Mouse (Mus musculus) stomach, postnatal 0 days (tissue): ENCODE measurements around the gene Akap8l. TPM values are rescaled to one million over a fixed set of nuclear protein-coding genes. Genes with fewer than 3 reads are reported as not detected.

Experiments used
- ATAC-seq: fragments of 200-750 bp; cut with Nextera tagmentation; 2 replicates; pipeline ENCODE4 v1.8.0; 2017; ENCODE audit not compliant: low FRiP score, low TSS enrichment
- DNase-seq: peaks from one replicate; pipeline ENCODE4 v3.0.0-alpha.2; 2016; ENCODE audit warnings: low spot score
- H3K27ac ChIP-seq: fragments of 300-500 bp; sonication (generic); replicated peaks from 2 replicates; pipeline ENCODE4 v1.5.1; 2014; ENCODE audit warnings: mild to moderate bottlenecking, control low read depth
- H3K27me3 ChIP-seq: fragments of 300-500 bp; sonication (generic); 2 replicates; pipeline ENCODE4 v1.6.1; 2014; ENCODE audit warnings: low read length; ENCODE audit not compliant: control insufficient read depth, insufficient read depth
- H3K36me3 ChIP-seq: fragments of 300-500 bp; sonication (generic); 2 replicates; pipeline ENCODE4 v1.6.1; 2014; ENCODE audit warnings: low read length, mixed read lengths; ENCODE audit not compliant: control insufficient read depth, insufficient read depth
- H3K4me1 ChIP-seq: fragments of 300-500 bp; sonication (generic); replicated peaks from 2 replicates; pipeline ENCODE4 v1.6.1; 2014; ENCODE audit warnings: antibody characterized with exemption; ENCODE audit not compliant: control insufficient read depth, insufficient read depth
- H3K4me2 ChIP-seq: fragments of 300-500 bp; sonication (generic); replicated peaks from 2 replicates; pipeline ENCODE4 v1.6.1; 2014; ENCODE audit warnings: low read depth, mild to moderate bottlenecking, control low read depth, moderate library complexity
- H3K4me3 ChIP-seq: fragments of 300-500 bp; sonication (generic); 2 replicates; pipeline ENCODE4 v1.5.1; 2014; ENCODE audit warnings: low read depth, low read length, control low read depth
- H3K9ac ChIP-seq: fragments of 300-500 bp; sonication (generic); 2 replicates; pipeline ENCODE4 v1.6.1; 2014; ENCODE audit warnings: mild to moderate bottlenecking, low read length, control low read depth, mixed read lengths
- H3K9me3 ChIP-seq: fragments of 300-500 bp; sonication (generic); 2 replicates; pipeline ENCODE4 v1.6.1; 2016; ENCODE audit warnings: low read length; ENCODE audit not compliant: control insufficient read depth
- CTCF ChIP-seq: IDR thresholded peaks from 2 replicates; pipeline ENCODE4 v1.5.1; 2016; ENCODE audit warnings: antibody characterized with exemption, low read depth, mild to moderate bottlenecking, moderate library complexity
- EP300 ChIP-seq: optimal IDR thresholded peaks from 2 replicates; pipeline ENCODE3; 2016; ENCODE audit warnings: antibody characterized with exemption
- WGBS: fragments of 180-500 bp; shearing (Covaris S2); extraction: QIAGEN DNeasy Blood & Tissue Kit; methylation state at CpG from one replicate; pipeline ENCODE4 v1.1.7; 2014; 5-methylcytosine and 5-hydroxymethylcytosine counted together
- polyA plus RNA-seq: library from polyadenylated mRNA; unstranded; fragments of >200 nt; fragmentation: Nextera tagmentation; extraction: Ambion mirVana; gene quantifications from 2 replicates; pipeline ENCODE4 v1.2.1, GENCODE M21; 2015

Gene Akap8l
- 25.2 and 31.7 TPM in 2 replicates for polyA plus RNA-seq

DNA sequence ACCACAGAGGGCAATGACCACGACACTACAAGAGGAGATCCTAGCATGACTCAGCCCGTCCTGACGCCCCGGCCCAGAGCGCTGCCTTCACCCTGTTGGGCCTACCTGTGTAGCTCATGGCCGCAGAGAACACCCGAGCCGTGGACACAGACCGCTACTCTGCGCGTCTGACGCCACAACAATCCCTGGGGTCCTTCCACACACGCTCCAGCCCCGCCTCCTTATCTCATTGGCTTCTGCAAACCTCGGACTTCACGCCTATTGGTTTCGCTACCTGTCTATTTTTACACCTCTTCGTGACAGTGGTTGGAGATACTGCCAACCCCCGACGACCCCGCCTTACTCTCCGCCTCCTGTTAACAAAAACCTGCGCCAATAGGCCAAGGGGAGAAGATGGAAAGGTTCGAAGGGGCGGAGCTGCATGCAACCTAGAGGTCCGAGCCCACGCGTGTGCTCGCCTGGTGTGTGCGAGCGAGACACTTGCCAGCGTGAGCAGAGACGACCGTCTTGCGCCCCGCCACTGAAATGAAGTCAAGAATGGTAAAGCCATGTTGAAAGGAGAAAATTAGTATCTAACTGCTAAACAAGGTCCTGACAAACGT lies at the start of gene Akap8l:
Akap8l (minus strand) TSS at position 226 of the 602 bp plus-strand sequence.
- H3K27ac ChIP-seq: peak within 1 kb of the TSS; percentile 86
- H3K36me3 ChIP-seq: peaks cover 3% of the 10 kb centered on the region; the same call in 1 of the 2 replicates
- peak within 1 kb of the TSS; percentile 89 for H3K9ac ChIP-seq
- ATAC-seq (peak; percentile 98), DNase-seq (peak; percentile 95)
- no peaks in the 10 kb centered on the region for H3K27me3 ChIP-seq
- peak within 1 kb of the TSS; percentile 93 for H3K4me3 ChIP-seq
- H3K4me1 ChIP-seq: peaks cover 3% of the 10 kb centered on the region; the same call in 1 of the 2 replicates
- peak within 1 kb of the TSS; percentile 92 for H3K4me2 ChIP-seq
- no peaks in the 10 kb centered on the region for H3K9me3 ChIP-seq
- TF ChIP-seq CTCF (0 out of 2 replicates have a peak, but pooled peaks have one; percentile 6), EP300 (peak; percentile 90)
- WGBS: under 1% methylated on average over 37 of the region's 37 CpGs

DNA sequence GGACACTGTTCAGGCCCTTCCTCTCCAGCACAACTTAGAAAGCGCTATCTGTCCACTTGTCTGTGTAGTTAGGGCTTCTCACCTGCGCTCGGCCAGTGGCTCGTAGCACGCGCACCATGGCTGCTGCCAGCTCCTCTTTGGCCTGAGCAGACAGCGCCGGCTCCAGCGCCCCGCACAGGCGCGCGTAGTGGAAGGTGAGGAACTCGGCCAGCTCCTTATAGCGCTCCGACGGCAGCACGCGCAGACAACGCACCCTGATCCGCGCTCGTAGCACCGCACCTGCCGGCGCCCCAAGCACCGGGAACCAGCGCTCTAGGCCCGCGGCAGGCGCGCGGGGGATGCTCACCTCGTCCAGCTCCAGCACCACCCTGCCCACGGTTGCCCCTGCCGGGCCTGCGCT lies 45.9 kb upstream of the Akap8l start:
- H3K27ac ChIP-seq: no peak overlapping the region
- DNase-seq (peak; percentile 28), ATAC-seq (no peak)
- H3K4me3 ChIP-seq: peak overlapping the region; percentile 21
- peaks cover 12% of the 10 kb centered on the region; the same call in 1 of the 2 replicates for H3K27me3 ChIP-seq
- 10% methylated on average over 36 of the region's 37 CpGs for WGBS
- no peaks in the 10 kb centered on the region for H3K36me3 ChIP-seq
- no peaks in the 10 kb centered on the region for H3K9me3 ChIP-seq
- H3K9ac ChIP-seq: no peak overlapping the region
- H3K4me1 ChIP-seq: no peaks in the 10 kb centered on the region
- peak overlapping the region; percentile 27; the same call in 1 of the 2 replicates for H3K4me2 ChIP-seq
- TF ChIP-seq EP300: no peak
- TF ChIP-seq CTCF: no peak

GRCm38 (mm10) chr17:32393944-32394343 lies 43.5 kb upstream of the Akap8l start:
- H3K4me1 ChIP-seq: no peaks in the 10 kb centered on the region
- no peaks in the 10 kb centered on the region for H3K9me3 ChIP-seq
- no peak for ATAC-seq
- no peak overlapping the region for H3K4me3 ChIP-seq
- TF ChIP-seq CTCF (no peak), EP300 (no peak)
- no peaks in the 10 kb centered on the region for H3K36me3 ChIP-seq
- H3K27ac ChIP-seq: no peak overlapping the region
- H3K4me2 ChIP-seq: no peak overlapping the region
- H3K9ac ChIP-seq: no peak overlapping the region
- DNase-seq: no peak
- WGBS: 84% methylated on average over 10 of the region's 10 CpGs
- H3K27me3 ChIP-seq: peaks cover 12% of the 10 kb centered on the region; the same call in 1 of the 2 replicates

DNA sequence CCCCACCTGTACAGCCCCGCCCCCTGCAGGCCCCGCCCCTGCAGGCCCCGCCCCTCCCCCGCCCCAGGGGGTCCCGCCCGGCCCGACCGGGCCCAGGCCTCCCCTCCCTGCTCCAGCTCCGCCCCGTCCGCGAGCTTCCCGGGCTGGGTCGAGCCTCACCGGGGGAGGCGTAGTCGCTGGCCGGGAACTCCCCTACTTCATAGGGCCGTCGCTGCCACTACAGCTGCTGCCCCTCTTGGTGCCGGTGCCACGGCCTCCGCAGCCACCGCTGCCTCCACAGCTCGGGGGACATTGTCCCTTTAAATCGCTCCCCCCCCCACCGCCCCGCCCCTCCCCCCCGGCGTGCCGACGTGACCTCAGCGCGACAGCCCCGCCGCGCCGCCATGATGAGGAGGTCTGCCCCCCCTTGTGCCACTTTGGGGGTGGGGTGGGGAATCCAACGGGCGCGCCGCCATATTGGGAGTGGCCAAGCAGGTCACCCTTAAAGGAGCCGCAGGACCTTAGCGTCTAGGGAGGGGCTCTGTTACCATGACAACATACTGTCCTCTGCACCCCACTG lies 38.8 kb upstream of the Akap8l start, which contains the start of gene Wiz:
Wiz (minus strand) TSS at position 339 of the 559 bp plus-strand sequence.
- peak within 1 kb of the TSS; percentile 78 for H3K4me3 ChIP-seq
- WGBS: 1% methylated on average over 21 of the region's 44 CpGs
- no peaks in the 10 kb centered on the region for H3K9me3 ChIP-seq
- H3K27ac ChIP-seq: peak within 1 kb of the TSS; percentile 89
- H3K4me1 ChIP-seq: no peaks in the 10 kb centered on the region
- H3K4me2 ChIP-seq: peak within 1 kb of the TSS; percentile 99
- DNase-seq (peak; percentile 97), ATAC-seq (peak; percentile 90)
- no peaks in the 10 kb centered on the region for H3K27me3 ChIP-seq
- TF ChIP-seq CTCF: no peak; the same call in 1 of the 2 replicates
- no peak for TF ChIP-seq EP300
- H3K9ac ChIP-seq: peak within 1 kb of the TSS; percentile 87
- 0 out of 2 replicates have a peak, but pooled peaks cover 1% of the 10 kb centered on the region for H3K36me3 ChIP-seq

GRCm38 (mm10) chr17:32388370-32389100 lies 38.1 kb upstream of the Akap8l start:
- ATAC-seq (peak; percentile 63), DNase-seq (peak; percentile 57)
- Histone ChIP-seq H3K9ac (peak overlapping the region; percentile 87), H3K27me3 (no peaks in the 10 kb centered on the region), H3K27ac (peak overlapping the region; percentile 89), H3K4me2 (peak overlapping the region; percentile 99), H3K9me3 (no peaks in the 10 kb centered on the region), H3K36me3 (0 out of 2 replicates have a peak, but pooled peaks cover 4% of the 10 kb centered on the region), H3K4me1 (no peaks in the 10 kb centered on the region), H3K4me3 (peak overlapping the region; percentile 78)
- 2% methylated on average over 26 of the region's 39 CpGs for WGBS
- TF ChIP-seq EP300: no peak
